Mouse (Mus musculus): ENCODE results near the gene Treh. TPM values are rescaled to one million over a fixed set of nuclear protein-coding genes. Genes with fewer than 3 reads are reported as not detected.
A peak's percentile ranks its signal among the peaks of the same experiment; 100 is the strongest.

The Treh gene
- polyA plus RNA-seq, 1 experiment: 32.2 TPM

DNA sequence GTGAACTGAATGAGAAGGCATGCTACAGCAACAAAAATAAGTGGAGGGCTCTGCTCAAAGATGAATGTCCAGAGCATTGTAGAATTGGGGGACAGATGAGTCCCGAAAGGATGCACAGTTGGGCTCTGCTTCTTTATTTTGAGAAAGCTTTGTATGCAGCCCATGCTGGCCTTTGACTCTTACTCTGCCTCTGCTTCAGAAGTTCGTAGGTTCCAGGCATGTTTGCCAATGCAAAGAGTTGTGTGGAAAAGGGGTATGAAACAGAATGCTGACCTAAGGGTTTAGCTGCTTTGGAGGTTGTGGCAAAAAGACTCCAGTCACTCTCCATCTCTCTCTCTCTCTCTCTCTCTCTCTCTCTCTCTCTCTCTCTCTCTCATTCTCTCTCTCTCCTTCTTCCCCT, 31.4 kb upstream of the Treh start:
- no peaks in the 10 kb centered on the region for H3K27me3 ChIP-seq (replicated peaks; ENCODE audit: control insufficient read depth, insufficient read depth, low read length)
- no peak overlapping the region for H3K27ac ChIP-seq (ENCODE audit: insufficient read depth, low read depth, low read length)
- H3K4me1 ChIP-seq (ENCODE audit: control insufficient read depth, insufficient read depth, low read length): 0 out of 2 replicates have a peak, but pooled peaks cover 4% of the 10 kb centered on the region
- 73% methylated on average over 2 of the region's 2 CpGs for WGBS
- H3K36me3 ChIP-seq (ENCODE audit: control insufficient read depth, insufficient read depth, low read length): peaks cover 8% of the 10 kb centered on the region
- DNase-seq: no peak
- H3K4me3 ChIP-seq (ENCODE audit: insufficient read depth, low read depth, low read length): no peak overlapping the region
- TF ChIP-seq POLR2A (IDR thresholded peaks at IDR 0.05; ENCODE audit: low read depth, low read length): no peak
- no peak for TF ChIP-seq CTCF (conservative IDR thresholded peaks at IDR 0.05; ENCODE audit: insufficient read depth, insufficient read length, low read depth, low read length)

DNA sequence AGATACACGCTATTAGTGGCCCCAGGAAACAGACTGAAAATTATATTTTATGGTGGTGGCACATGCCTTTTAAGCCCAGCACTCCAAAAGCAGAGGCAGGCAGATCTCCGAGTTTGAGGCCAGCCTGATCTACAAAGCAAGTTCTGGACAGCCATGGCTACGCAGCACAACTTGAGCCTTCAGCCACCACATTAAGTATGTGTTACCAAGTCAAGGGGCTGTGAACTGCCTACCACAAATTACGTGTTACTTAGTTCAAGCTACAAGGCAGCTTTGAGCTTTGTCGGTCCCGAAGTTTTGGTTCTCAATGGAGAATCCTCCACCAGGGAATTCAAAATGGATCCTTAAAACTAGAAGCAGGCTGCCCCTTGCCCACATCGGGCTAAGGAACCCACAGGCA, 29.9 kb upstream of the Treh start:
- Histone ChIP-seq H3K4me1 (ENCODE audit: control insufficient read depth, insufficient read depth, low read length) (0 out of 2 replicates have a peak, but pooled peaks cover 4% of the 10 kb centered on the region), H3K36me3 (ENCODE audit: control insufficient read depth, insufficient read depth, low read length) (peaks cover 1% of the 10 kb centered on the region; the same call in 1 of the 2 replicates), H3K27me3 (replicated peaks; ENCODE audit: control insufficient read depth, insufficient read depth, low read length) (no peaks in the 10 kb centered on the region), H3K27ac (ENCODE audit: insufficient read depth, low read depth, low read length) (no peak overlapping the region), H3K4me3 (ENCODE audit: insufficient read depth, low read depth, low read length) (no peak overlapping the region)
- no peak for DNase-seq
- TF ChIP-seq CTCF (conservative IDR thresholded peaks at IDR 0.05; ENCODE audit: insufficient read depth, insufficient read length, low read depth, low read length): no peak
- TF ChIP-seq POLR2A (IDR thresholded peaks at IDR 0.05; ENCODE audit: low read depth, low read length): no peak
- WGBS: 94% methylated on average over 7 of the region's 7 CpGs

DNA sequence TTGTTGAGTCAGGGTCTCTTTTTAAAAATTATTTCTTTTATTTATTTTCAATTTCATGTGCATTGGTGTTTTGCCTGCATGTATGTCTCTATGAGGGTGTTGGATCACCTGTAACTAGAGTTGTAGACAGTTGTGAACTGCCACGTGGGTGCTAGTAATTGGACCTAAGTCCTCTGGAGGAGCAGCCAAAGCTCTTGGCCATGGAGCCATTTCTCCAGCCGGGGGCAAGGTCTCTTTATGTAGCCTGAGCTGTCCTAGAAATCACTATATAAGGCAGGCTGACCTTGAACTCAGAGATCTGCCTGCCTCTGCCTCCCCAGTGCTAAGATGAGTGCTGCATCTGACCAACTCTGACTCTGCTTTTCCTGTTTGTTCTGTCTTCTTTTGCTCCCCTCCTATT, 28.8 kb upstream of the Treh start:
- WGBS: 91% methylated on average over 2 of the region's 2 CpGs
- no peak overlapping the region for H3K4me3 ChIP-seq (ENCODE audit: insufficient read depth, low read depth, low read length)
- H3K4me1 ChIP-seq (ENCODE audit: control insufficient read depth, insufficient read depth, low read length): no peaks in the 10 kb centered on the region
- no peaks in the 10 kb centered on the region for H3K36me3 ChIP-seq (ENCODE audit: control insufficient read depth, insufficient read depth, low read length)
- no peak overlapping the region for H3K27ac ChIP-seq (ENCODE audit: insufficient read depth, low read depth, low read length)
- DNase-seq: no peak
- no peaks in the 10 kb centered on the region for H3K27me3 ChIP-seq (replicated peaks; ENCODE audit: control insufficient read depth, insufficient read depth, low read length)
- TF ChIP-seq CTCF (conservative IDR thresholded peaks at IDR 0.05; ENCODE audit: insufficient read depth, insufficient read length, low read depth, low read length) (no peak), POLR2A (IDR thresholded peaks at IDR 0.05; ENCODE audit: low read depth, low read length) (no peak)

- WGBS: 35% methylated on average over 5 of the region's 5 CpGs
- no peaks in the 10 kb centered on the region for H3K4me1 ChIP-seq (ENCODE audit: control insufficient read depth, insufficient read depth, low read length)
- DNase-seq: peak; percentile 79
- TF ChIP-seq CTCF (conservative IDR thresholded peaks at IDR 0.05; ENCODE audit: insufficient read depth, insufficient read length, low read depth, low read length) (peak; percentile 39; the same call in 1 of the 2 replicates), POLR2A (IDR thresholded peaks at IDR 0.05; ENCODE audit: low read depth, low read length) (no peak)
- H3K4me3 ChIP-seq (ENCODE audit: insufficient read depth, low read depth, low read length): no peak overlapping the region
- H3K27me3 ChIP-seq (replicated peaks; ENCODE audit: control insufficient read depth, insufficient read depth, low read length): no peaks in the 10 kb centered on the region
- no peak overlapping the region for H3K27ac ChIP-seq (ENCODE audit: insufficient read depth, low read depth, low read length)
- H3K36me3 ChIP-seq (ENCODE audit: control insufficient read depth, insufficient read depth, low read length): no peaks in the 10 kb centered on the region
Measured at GRCm38 (mm10) chr9:44645481-44645880, 27.6 kb upstream of the Treh start.

DNA sequence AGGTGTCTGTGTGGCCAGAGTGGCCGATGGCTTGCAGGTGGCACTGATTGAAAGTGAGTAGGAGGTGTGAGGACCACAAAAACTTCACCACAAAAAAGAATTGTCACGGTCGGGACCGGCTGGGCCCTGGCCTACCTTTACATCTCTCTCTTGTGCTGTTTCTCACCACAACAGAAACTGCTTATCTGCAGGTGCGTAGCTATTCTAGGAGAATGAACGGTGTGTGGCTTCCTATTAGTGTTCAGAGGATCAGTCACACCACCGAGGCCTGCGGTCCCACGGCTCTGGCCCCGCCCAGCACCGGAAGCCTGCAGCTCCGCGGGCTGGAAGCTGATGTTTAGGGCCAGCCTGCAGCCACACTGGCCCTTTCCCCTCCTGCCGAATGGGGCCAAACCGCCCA, 27.1 kb upstream of the Treh start:
- no peak for TF ChIP-seq CTCF (conservative IDR thresholded peaks at IDR 0.05; ENCODE audit: insufficient read depth, insufficient read length, low read depth, low read length)
- no peak for TF ChIP-seq POLR2A (IDR thresholded peaks at IDR 0.05; ENCODE audit: low read depth, low read length)
- Histone ChIP-seq H3K36me3 (ENCODE audit: control insufficient read depth, insufficient read depth, low read length) (no peaks in the 10 kb centered on the region), H3K27me3 (replicated peaks; ENCODE audit: control insufficient read depth, insufficient read depth, low read length) (no peaks in the 10 kb centered on the region), H3K27ac (ENCODE audit: insufficient read depth, low read depth, low read length) (no peak overlapping the region), H3K4me3 (ENCODE audit: insufficient read depth, low read depth, low read length) (no peak overlapping the region), H3K4me1 (ENCODE audit: control insufficient read depth, insufficient read depth, low read length) (no peaks in the 10 kb centered on the region)
- DNase-seq: no peak
- 60% methylated on average over 15 of the region's 15 CpGs for WGBS

DNA sequence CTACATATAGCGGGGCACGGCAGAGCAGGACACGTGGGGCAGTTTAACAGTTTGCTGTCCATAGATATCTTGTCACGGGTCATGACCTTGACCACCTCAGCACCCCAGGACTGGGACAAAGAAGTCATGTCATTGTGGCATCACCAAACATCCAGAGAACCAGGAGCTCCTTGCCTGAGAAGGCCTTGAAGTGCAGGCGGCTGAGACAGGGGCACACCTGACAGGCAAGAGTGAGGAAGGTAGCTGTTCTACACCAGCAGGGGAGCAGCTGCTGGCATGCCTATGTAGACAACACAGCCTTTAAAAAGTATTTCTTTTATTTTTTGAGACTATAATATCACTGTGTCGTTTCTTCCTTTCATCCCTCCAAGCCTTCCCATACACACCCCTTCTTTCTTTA, 26.7 kb upstream of the Treh start:
- Histone ChIP-seq H3K4me3 (ENCODE audit: insufficient read depth, low read depth, low read length) (no peak overlapping the region), H3K36me3 (ENCODE audit: control insufficient read depth, insufficient read depth, low read length) (no peaks in the 10 kb centered on the region), H3K4me1 (ENCODE audit: control insufficient read depth, insufficient read depth, low read length) (no peaks in the 10 kb centered on the region), H3K27ac (ENCODE audit: insufficient read depth, low read depth, low read length) (no peak overlapping the region), H3K27me3 (replicated peaks; ENCODE audit: control insufficient read depth, insufficient read depth, low read length) (no peaks in the 10 kb centered on the region)
- TF ChIP-seq CTCF (conservative IDR thresholded peaks at IDR 0.05; ENCODE audit: insufficient read depth, insufficient read length, low read depth, low read length): no peak
- no peak for TF ChIP-seq POLR2A (IDR thresholded peaks at IDR 0.05; ENCODE audit: low read depth, low read length)
- 90% methylated on average over 6 of the region's 6 CpGs for WGBS
- no peak for DNase-seq

GRCm38 (mm10) chr9:44647026-44647425, 26.0 kb upstream of the Treh start:
- H3K4me1 ChIP-seq (ENCODE audit: control insufficient read depth, insufficient read depth, low read length): no peaks in the 10 kb centered on the region
- no peaks in the 10 kb centered on the region for H3K27me3 ChIP-seq (replicated peaks; ENCODE audit: control insufficient read depth, insufficient read depth, low read length)
- H3K27ac ChIP-seq (ENCODE audit: insufficient read depth, low read depth, low read length): no peak overlapping the region
- no peaks in the 10 kb centered on the region for H3K36me3 ChIP-seq (ENCODE audit: control insufficient read depth, insufficient read depth, low read length)
- TF ChIP-seq CTCF (conservative IDR thresholded peaks at IDR 0.05; ENCODE audit: insufficient read depth, insufficient read length, low read depth, low read length) (no peak), POLR2A (IDR thresholded peaks at IDR 0.05; ENCODE audit: low read depth, low read length) (no peak)
- WGBS: 95% methylated on average over 8 of the region's 8 CpGs
- no peak for DNase-seq
- H3K4me3 ChIP-seq (ENCODE audit: insufficient read depth, low read depth, low read length): no peak overlapping the region

Data from kidney, adult 2 months (tissue).